Mouse (Mus musculus) forebrain, embryonic 11.5 days (tissue): ENCODE measurements at regions not wholly inside any gene's neighbourhood (a gene's known extent, or its start where the extent isn't known, plus 50 kb on each side); places are given as distances from the start of the nearest gene placed in this dataset.
A peak's percentile ranks its signal among the peaks of the same experiment; 100 is the strongest.

Experiments used
- ATAC-seq: fragments of 200-750 bp; cut with Nextera tagmentation; replicated peaks from 2 replicates; pipeline ENCODE4 v1.8.0; 2017; ENCODE audit warnings: moderate TSS enrichment; ENCODE audit not compliant: low FRiP score
- DNase-seq: peaks from one replicate; pipeline ENCODE4 v3.0.0-alpha.2; 2017; ENCODE audit warnings: low spot score
- H3K27ac ChIP-seq: fragments of 300-500 bp; sonication (generic); 2 replicates; pipeline ENCODE4 v1.5.1; 2014; ENCODE audit warnings: low read depth, low read length
- H3K27me3 ChIP-seq: fragments of 300-500 bp; sonication (generic); 2 replicates; pipeline ENCODE4 v1.6.1; 2014; ENCODE audit warnings: mild to moderate bottlenecking, low read length, mixed read lengths; ENCODE audit not compliant: control insufficient read depth, insufficient read depth
- H3K36me3 ChIP-seq: fragments of 300-500 bp; sonication (generic); 2 replicates; pipeline ENCODE4 v1.6.1; 2014; ENCODE audit warnings: mild to moderate bottlenecking, low read length, moderate library complexity, mixed read lengths; ENCODE audit not compliant: control insufficient read depth, insufficient read depth
- H3K4me1 ChIP-seq: fragments of 300-500 bp; sonication (generic); replicated peaks from 2 replicates; pipeline ENCODE4 v1.6.1; 2014; ENCODE audit warnings: low read length, mixed read lengths; ENCODE audit not compliant: control insufficient read depth, insufficient read depth
- H3K4me2 ChIP-seq: fragments of 300-500 bp; sonication (generic); 2 replicates; pipeline ENCODE4 v1.6.1; 2014; ENCODE audit warnings: low read depth, mild to moderate bottlenecking, low read length, moderate library complexity, mixed read lengths; ENCODE audit not compliant: severe bottlenecking
- H3K4me3 ChIP-seq: fragments of 300-500 bp; sonication (generic); 2 replicates; pipeline ENCODE4 v1.5.1; 2014; ENCODE audit warnings: low read depth, low read length
- H3K9ac ChIP-seq: fragments of 300-500 bp; sonication (generic); 2 replicates; pipeline ENCODE4 v1.6.1; 2014; ENCODE audit warnings: low read length
- H3K9me3 ChIP-seq: fragments of 300-500 bp; sonication (generic); 2 replicates; pipeline ENCODE4 v1.6.1; 2016; ENCODE audit warnings: low read length, mixed read lengths; ENCODE audit not compliant: control insufficient read depth
- WGBS: fragments of 180-500 bp; shearing (Covaris S2); extraction: QIAGEN DNeasy Blood & Tissue Kit; methylation state at CpG from one replicate; pipeline ENCODE4 v1.1.7; 2014; 5-methylcytosine and 5-hydroxymethylcytosine counted together

GRCm38 (mm10) chr7:49686992-49687391 is 50.3 kb upstream of the Dbx1 start:
- H3K27ac ChIP-seq: no peak overlapping the region
- 9% methylated on average over 11 of the region's 11 CpGs for WGBS
- peaks cover 84% of the 10 kb centered on the region for H3K27me3 ChIP-seq
- H3K9ac ChIP-seq: no peak overlapping the region
- peaks cover 17% of the 10 kb centered on the region; the same call in 1 of the 2 replicates for H3K4me1 ChIP-seq
- no peak overlapping the region for H3K4me2 ChIP-seq
- H3K4me3 ChIP-seq: no peak overlapping the region
- ATAC-seq (peak; percentile 44), DNase-seq (peak; percentile 56)
- H3K9me3 ChIP-seq: no peaks in the 10 kb centered on the region
- no peaks in the 10 kb centered on the region for H3K36me3 ChIP-seq
